Mouse (Mus musculus) intestine, embryonic 16.5 days (tissue): ENCODE measurements around the gene Esrrg. TPM values are rescaled to one million over a fixed set of nuclear protein-coding genes. Genes with fewer than 3 reads are reported as not detected.

Source experiments
- ATAC-seq: fragments of 200-750 bp; cut with Nextera tagmentation; 2 replicates; pipeline ENCODE4 v1.8.0; 2017; ENCODE audit warnings: moderate TSS enrichment, moderate library complexity
- H3K27ac ChIP-seq: fragments of 300-500 bp; sonication (generic); 2 replicates; pipeline ENCODE4 v1.5.1; 2014; ENCODE audit warnings: mild to moderate bottlenecking, low read length
- H3K27me3 ChIP-seq: fragments of 300-500 bp; sonication (generic); replicated peaks from 2 replicates; pipeline ENCODE4 v1.6.1; 2014; ENCODE audit warnings: low read length, control low read depth, mixed read lengths; ENCODE audit not compliant: control insufficient read depth, insufficient read depth
- H3K36me3 ChIP-seq: fragments of 300-500 bp; sonication (generic); 2 replicates; pipeline ENCODE4 v1.6.1; 2014; ENCODE audit warnings: low read length, control low read depth; ENCODE audit not compliant: control insufficient read depth, insufficient read depth
- H3K4me1 ChIP-seq: fragments of 300-500 bp; sonication (generic); 2 replicates; pipeline ENCODE4 v1.6.1; 2014; ENCODE audit warnings: low read length, control low read depth, mixed read lengths; ENCODE audit not compliant: control insufficient read depth, insufficient read depth
- H3K4me2 ChIP-seq: fragments of 300-500 bp; sonication (generic); 2 replicates; pipeline ENCODE4 v1.6.1; 2014; ENCODE audit warnings: low read depth, low read length, control low read depth
- H3K4me3 ChIP-seq: fragments of 300-500 bp; sonication (generic); 2 replicates; pipeline ENCODE4 v1.5.1; 2014; ENCODE audit warnings: mild to moderate bottlenecking, low read length
- H3K9ac ChIP-seq: fragments of 300-500 bp; sonication (generic); 2 replicates; pipeline ENCODE4 v1.6.1; 2014; ENCODE audit warnings: low read depth, low read length
- H3K9me3 ChIP-seq: fragments of 300-500 bp; sonication (generic); 2 replicates; pipeline ENCODE4 v1.6.1; 2016; ENCODE audit warnings: low read length, control low read depth; ENCODE audit not compliant: control insufficient read depth
- WGBS: fragments of 180-500 bp; shearing (Covaris S2); extraction: QIAGEN DNeasy Blood & Tissue Kit; methylation state at CpG from one replicate; pipeline ENCODE4 v1.1.7; 2014; 5-methylcytosine and 5-hydroxymethylcytosine counted together
- polyA plus RNA-seq: library from polyadenylated mRNA; unstranded; fragments of >200 nt; fragmentation: Nextera tagmentation; extraction: Ambion mirVana; gene quantifications from 2 replicates; pipeline ENCODE4 v1.2.1, GENCODE M21; 2015

The Esrrg gene
- polyA plus RNA-seq, 1 experiment from 2014 or later = 3.6 TPM

DNA sequence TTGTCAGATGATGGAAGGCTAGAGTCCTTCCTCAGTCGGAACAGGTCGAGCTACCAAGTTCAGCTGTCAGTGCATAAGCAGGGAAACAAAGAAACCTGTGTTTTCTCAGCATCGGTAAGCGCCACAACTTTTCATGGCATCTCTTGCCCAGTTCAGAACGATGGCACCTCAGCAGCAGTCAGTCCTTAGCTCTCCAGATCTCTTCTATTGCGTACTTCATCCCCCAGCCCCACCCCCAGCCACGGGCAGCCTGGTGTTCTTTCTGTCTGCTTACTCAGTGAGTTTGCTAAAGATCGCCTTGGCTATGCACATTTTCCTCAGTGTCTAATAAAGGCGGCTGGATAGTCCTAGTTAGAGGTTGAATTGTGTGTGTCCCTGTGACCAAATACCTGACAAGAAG is 113.4 kb downstream of the Esrrg start:
- Histone ChIP-seq H3K9me3 (no peaks in the 10 kb centered on the region), H3K36me3 (no peaks in the 10 kb centered on the region), H3K9ac (no peak overlapping the region), H3K27me3 (no peaks in the 10 kb centered on the region), H3K4me2 (no peak overlapping the region), H3K4me1 (no peaks in the 10 kb centered on the region), H3K27ac (no peak overlapping the region), H3K4me3 (no peak overlapping the region)
- ATAC-seq = no peak
- 56% methylated on average over 9 of the region's 9 CpGs for WGBS

- Histone ChIP-seq H3K9me3 (no peaks in the 10 kb centered on the region), H3K4me1 (no peaks in the 10 kb centered on the region), H3K27ac (no peak overlapping the region), H3K4me2 (no peak overlapping the region), H3K4me3 (no peak overlapping the region), H3K36me3 (no peaks in the 10 kb centered on the region), H3K9ac (no peak overlapping the region), H3K27me3 (no peaks in the 10 kb centered on the region)
- no peak for ATAC-seq
- WGBS = 34% methylated on average over 1 of the region's 1 CpGs
These were observed 116.1 kb downstream of the Esrrg start for GRCm38 (mm10) chr1:187724651-187725050.

GRCm38 (mm10) chr1:187725351-187725750 is 116.8 kb downstream of the Esrrg start:
- 58% methylated on average over 1 of the region's 1 CpGs for whole genome bisulfite sequencing

GRCm38 (mm10) chr1:187731171-187731570 is 122.6 kb downstream of the Esrrg start:
- H3K9ac ChIP-seq = no peak overlapping the region
- ATAC-seq = no peak
- H3K4me2 ChIP-seq = no peak overlapping the region
- no peak overlapping the region for H3K27ac ChIP-seq
- H3K36me3 ChIP-seq = no peaks in the 10 kb centered on the region
- no peaks in the 10 kb centered on the region for H3K4me1 ChIP-seq
- WGBS = 75% methylated on average over 4 of the region's 4 CpGs
- H3K9me3 ChIP-seq = no peaks in the 10 kb centered on the region
- no peaks in the 10 kb centered on the region for H3K27me3 ChIP-seq
- H3K4me3 ChIP-seq = no peak overlapping the region

More at GRCm38 (mm10) chr1:187725351-187725750, 116.8 kb downstream of the Esrrg start:
- Histone ChIP-seq H3K36me3 (no peaks in the 10 kb centered on the region), H3K9me3 (no peaks in the 10 kb centered on the region), H3K9ac (no peak overlapping the region), H3K27ac (no peak overlapping the region), H3K4me2 (no peak overlapping the region), H3K4me3 (no peak overlapping the region), H3K4me1 (no peaks in the 10 kb centered on the region), H3K27me3 (no peaks in the 10 kb centered on the region)
- no peak for ATAC-seq

DNA sequence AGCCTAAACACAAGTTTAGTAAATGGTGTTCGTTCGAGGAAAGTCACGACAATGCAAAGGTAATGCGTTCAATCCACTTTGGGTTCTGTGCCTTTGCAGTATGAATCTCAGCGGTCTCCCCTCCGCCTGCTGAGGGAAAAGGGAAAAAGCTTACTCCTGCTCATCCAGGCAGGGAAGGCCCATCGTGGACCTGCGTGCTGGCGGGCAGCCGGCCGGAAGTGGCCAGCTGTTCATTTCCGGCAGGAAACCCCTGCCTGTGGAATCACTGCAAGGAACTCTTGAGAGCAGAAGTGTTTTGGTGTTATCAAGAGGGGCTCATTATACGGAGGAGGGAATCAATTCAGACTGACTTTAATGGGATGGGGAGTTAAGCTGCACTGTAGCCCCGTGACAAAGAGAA is 127.9 kb downstream of the Esrrg start:
- no peak overlapping the region for H3K4me3 ChIP-seq
- no peak for ATAC-seq

DNA sequence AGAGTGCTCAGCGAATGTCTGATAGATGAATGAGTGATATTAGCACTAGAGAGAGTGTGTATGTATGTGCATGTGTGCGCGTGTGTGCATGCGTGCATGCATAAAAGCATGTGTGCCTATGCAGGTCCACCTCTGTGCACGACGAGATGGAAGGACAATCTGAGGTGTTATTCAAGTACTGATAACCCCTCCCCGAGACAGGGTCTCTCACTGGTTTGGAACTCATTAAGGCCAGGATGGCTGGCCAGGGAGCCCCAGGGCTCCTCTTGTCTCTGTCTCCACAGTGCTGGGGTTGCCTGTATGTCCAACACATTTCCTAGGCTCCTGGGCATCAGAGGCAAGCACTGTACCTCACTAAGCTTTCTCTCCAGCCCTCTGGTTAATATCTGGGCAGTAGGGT is 128.7 kb downstream of the Esrrg start:
- ATAC-seq = no peak
- H3K4me3 ChIP-seq = no peak overlapping the region
- H3K27me3 ChIP-seq = no peaks in the 10 kb centered on the region
- no peak overlapping the region for H3K27ac ChIP-seq
- no peak overlapping the region for H3K9ac ChIP-seq
- H3K9me3 ChIP-seq = no peaks in the 10 kb centered on the region
- H3K36me3 ChIP-seq = no peaks in the 10 kb centered on the region
- no peak overlapping the region for H3K4me2 ChIP-seq
- H3K4me1 ChIP-seq = 0 out of 2 replicates have a peak, but pooled peaks cover 4% of the 10 kb centered on the region
- WGBS = 83% methylated on average over 7 of the region's 7 CpGs

More for the DNA sequence above, 127.9 kb downstream of the Esrrg start:
- Histone ChIP-seq H3K27ac (no peak overlapping the region), H3K9ac (no peak overlapping the region), H3K4me1 (no peaks in the 10 kb centered on the region), H3K4me2 (no peak overlapping the region), H3K36me3 (no peaks in the 10 kb centered on the region), H3K27me3 (no peaks in the 10 kb centered on the region), H3K9me3 (no peaks in the 10 kb centered on the region)
- 66% methylated on average over 14 of the region's 14 CpGs for WGBS

DNA sequence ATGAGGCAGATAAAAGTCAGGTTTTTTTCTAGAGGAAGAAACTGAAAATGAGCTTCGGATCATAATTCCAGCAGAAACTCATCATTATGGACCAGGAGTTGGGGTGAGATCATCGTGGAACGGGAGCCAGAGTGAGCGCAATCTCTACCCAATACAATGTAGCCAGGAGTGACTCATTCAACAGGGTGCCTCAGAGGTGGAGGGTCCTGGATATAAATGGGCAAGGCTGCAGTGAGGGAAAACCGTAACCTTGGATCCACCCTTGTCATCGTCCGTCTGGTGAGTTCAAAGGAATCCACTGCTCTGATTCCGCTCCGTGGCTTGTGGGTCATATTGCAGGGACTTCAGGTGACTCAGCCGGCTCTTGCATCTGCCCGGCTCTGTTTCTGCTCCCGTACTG is 131.9 kb downstream of the Esrrg start:
- H3K9ac ChIP-seq = no peak overlapping the region
- no peak overlapping the region for H3K27ac ChIP-seq
- no peak overlapping the region for H3K4me3 ChIP-seq
- H3K27me3 ChIP-seq = no peaks in the 10 kb centered on the region
- H3K9me3 ChIP-seq = no peaks in the 10 kb centered on the region
- no peak for ATAC-seq
- WGBS = 65% methylated on average over 12 of the region's 12 CpGs
- no peaks in the 10 kb centered on the region for H3K36me3 ChIP-seq
- 0 out of 2 replicates have a peak, but pooled peaks cover 4% of the 10 kb centered on the region for H3K4me1 ChIP-seq
- H3K4me2 ChIP-seq = no peak overlapping the region

GRCm38 (mm10) chr1:187741306-187741705 is 132.7 kb downstream of the Esrrg start:
- no peak for ATAC-seq
- 94% methylated on average over 7 of the region's 7 CpGs for WGBS
- H3K36me3 ChIP-seq = no peaks in the 10 kb centered on the region
- 0 out of 2 replicates have a peak, but pooled peaks cover 4% of the 10 kb centered on the region for H3K4me1 ChIP-seq
- no peaks in the 10 kb centered on the region for H3K9me3 ChIP-seq
- no peak overlapping the region for H3K4me3 ChIP-seq
- H3K9ac ChIP-seq = no peak overlapping the region
- H3K4me2 ChIP-seq = no peak overlapping the region
- H3K27ac ChIP-seq = no peak overlapping the region
- H3K27me3 ChIP-seq = no peaks in the 10 kb centered on the region

- Histone ChIP-seq H3K9me3 (no peaks in the 10 kb centered on the region), H3K9ac (no peak overlapping the region), H3K27me3 (no peaks in the 10 kb centered on the region), H3K4me3 (no peak overlapping the region), H3K27ac (no peak overlapping the region), H3K4me2 (no peak overlapping the region), H3K36me3 (no peaks in the 10 kb centered on the region), H3K4me1 (0 out of 2 replicates have a peak, but pooled peaks cover 4% of the 10 kb centered on the region)
- WGBS = 54% methylated on average over 8 of the region's 8 CpGs
- no peak for ATAC-seq
These were observed 133.5 kb downstream of the Esrrg start for GRCm38 (mm10) chr1:187742071-187742470.

DNA sequence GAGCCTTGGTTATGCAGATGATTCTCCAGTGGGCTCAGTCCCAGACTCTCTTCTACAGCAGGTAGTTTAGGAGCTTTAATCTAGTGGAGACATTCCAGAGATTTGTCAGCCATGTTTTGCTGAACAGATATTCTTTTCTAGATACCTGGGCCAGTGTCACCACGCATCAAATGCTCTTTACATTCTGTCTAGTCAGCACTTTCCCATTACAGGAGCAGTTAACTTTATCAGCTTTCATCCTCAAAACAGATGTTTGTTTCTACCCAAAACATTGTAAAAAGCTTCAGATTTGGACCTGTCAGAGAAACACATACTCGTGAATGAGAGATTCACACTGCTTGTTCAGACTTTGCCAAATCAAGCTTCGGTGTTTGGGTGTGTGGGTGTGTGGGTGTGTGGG is 140.7 kb downstream of the Esrrg start:
- Histone ChIP-seq H3K27ac (no peak overlapping the region), H3K4me1 (no peaks in the 10 kb centered on the region), H3K4me2 (no peak overlapping the region), H3K4me3 (no peak overlapping the region), H3K9ac (no peak overlapping the region), H3K36me3 (no peaks in the 10 kb centered on the region), H3K27me3 (no peaks in the 10 kb centered on the region), H3K9me3 (no peaks in the 10 kb centered on the region)
- WGBS = 81% methylated on average over 3 of the region's 3 CpGs
- ATAC-seq = no peak
